Mouse (Mus musculus) kidney, embryonic 14.5 days (tissue): ENCODE results near the gene B3gnt4. TPM values are rescaled to one million over a fixed set of nuclear protein-coding genes. Genes with fewer than 3 reads are reported as not detected.
"Not testable (repeated sequence)": the region's sequence is repeated elsewhere in the genome, so short reads cannot be mapped to it uniquely, and the experiment has no call there.

Experiments
- ATAC-seq: fragments of 200-750 bp; cut with Nextera tagmentation; 2 replicates; pipeline ENCODE4 v1.8.0; 2017; ENCODE audit warnings: moderate number of reproducible peaks, mild to moderate bottlenecking, moderate TSS enrichment, moderate library complexity; ENCODE audit not compliant: low FRiP score, low TSS enrichment
- H3K27ac ChIP-seq: fragments of 300-500 bp; sonication (generic); 2 replicates; pipeline ENCODE4 v1.5.1; 2014; ENCODE audit warnings: low read depth, mild to moderate bottlenecking, low read length, moderate library complexity, mixed read lengths
- H3K27me3 ChIP-seq: fragments of 300-500 bp; sonication (generic); 2 replicates; pipeline ENCODE4 v1.6.1; 2014; ENCODE audit warnings: mild to moderate bottlenecking, low read length; ENCODE audit not compliant: control insufficient read depth, insufficient read depth
- H3K36me3 ChIP-seq: fragments of 300-500 bp; sonication (generic); 2 replicates; pipeline ENCODE4 v1.6.1; 2014; ENCODE audit warnings: low read length, mixed read lengths; ENCODE audit not compliant: control insufficient read depth, insufficient read depth
- H3K4me1 ChIP-seq: fragments of 300-500 bp; sonication (generic); 2 replicates; pipeline ENCODE4 v1.6.1; 2014; ENCODE audit warnings: low read length, mixed read lengths; ENCODE audit not compliant: control insufficient read depth, insufficient read depth
- H3K4me2 ChIP-seq: fragments of 300-500 bp; sonication (generic); replicated peaks from 2 replicates; pipeline ENCODE4 v1.6.1; 2014; ENCODE audit warnings: low read depth, mild to moderate bottlenecking, low read length
- H3K4me3 ChIP-seq: fragments of 300-500 bp; sonication (generic); 2 replicates; pipeline ENCODE4 v1.5.1; 2014; ENCODE audit warnings: mild to moderate bottlenecking, low read length
- H3K9ac ChIP-seq: fragments of 300-500 bp; sonication (generic); 2 replicates; pipeline ENCODE4 v1.6.1; 2014; ENCODE audit warnings: low read depth, mild to moderate bottlenecking, low read length, moderate library complexity
- H3K9me3 ChIP-seq: fragments of 300-500 bp; sonication (generic); 2 replicates; pipeline ENCODE4 v1.6.1; 2016; ENCODE audit warnings: low read length; ENCODE audit not compliant: control insufficient read depth
- WGBS: fragments of 180-500 bp; shearing (Covaris S2); extraction: QIAGEN DNeasy Blood & Tissue Kit; methylation state at CpG from one replicate; pipeline ENCODE4 v1.1.7; 2014; 5-methylcytosine and 5-hydroxymethylcytosine counted together
- polyA plus RNA-seq: library from polyadenylated mRNA; unstranded; fragments of >200 nt; fragmentation: Nextera tagmentation; extraction: Ambion mirVana; gene quantifications from 2 replicates; pipeline ENCODE4 v1.2.1, GENCODE M21; 2014

B3gnt4 gene
- polyA plus RNA-seq, 1 experiment from 2014 or later: 1.0 TPM

GRCm38 (mm10) chr5:123499717-123500116, 10.5 kb upstream of the B3gnt4 start:
- H3K9ac ChIP-seq: no peak overlapping the region
- WGBS: 49% methylated on average over 4 of the region's 4 CpGs

DNA sequence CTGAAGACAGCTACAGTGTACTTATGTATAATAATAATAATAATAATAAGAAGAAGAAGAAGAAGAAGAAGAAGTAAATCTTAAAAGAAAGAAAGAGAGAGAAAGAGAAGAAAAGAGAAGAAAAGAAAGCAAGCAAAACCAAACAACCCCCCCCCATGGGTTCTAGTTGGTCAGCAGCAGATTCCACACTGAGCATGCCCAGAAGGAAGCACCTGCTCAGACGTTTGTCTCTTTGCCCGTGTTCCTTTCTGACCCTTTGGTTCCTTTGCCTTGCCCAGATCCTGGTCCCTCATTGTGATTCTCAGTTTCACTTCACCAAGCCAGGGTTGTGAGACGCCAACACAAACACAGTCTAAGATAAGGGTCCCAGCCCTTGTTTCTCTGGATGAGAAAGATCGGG, 8.3 kb upstream of the B3gnt4 start:
- no peaks in the 10 kb centered on the region for H3K36me3 ChIP-seq
- H3K27me3 ChIP-seq: peaks cover 5% of the 10 kb centered on the region; the same call in 1 of the 2 replicates
- no peak overlapping the region for H3K27ac ChIP-seq
- no peak for ATAC-seq
- no peak overlapping the region for H3K9ac ChIP-seq
- no peak overlapping the region for H3K4me3 ChIP-seq
- no peak overlapping the region for H3K4me2 ChIP-seq
- WGBS: 85% methylated on average over 4 of the region's 4 CpGs
- H3K9me3 ChIP-seq: no peaks in the 10 kb centered on the region
- H3K4me1 ChIP-seq: no peaks in the 10 kb centered on the region

More at GRCm38 (mm10) chr5:123499717-123500116, 10.5 kb upstream of the B3gnt4 start:
- no peaks in the 10 kb centered on the region for H3K4me1 ChIP-seq
- no peaks in the 10 kb centered on the region for H3K36me3 ChIP-seq
- no peak overlapping the region for H3K4me2 ChIP-seq
- no peak for ATAC-seq
- no peak overlapping the region for H3K27ac ChIP-seq
- no peak overlapping the region for H3K4me3 ChIP-seq
- H3K27me3 ChIP-seq: peaks cover 3% of the 10 kb centered on the region; the same call in 1 of the 2 replicates
- H3K9me3 ChIP-seq: no peaks in the 10 kb centered on the region

- no peaks in the 10 kb centered on the region for H3K9me3 ChIP-seq
- H3K36me3 ChIP-seq: no peaks in the 10 kb centered on the region; the same call in 1 of the 2 replicates
- H3K27me3 ChIP-seq: peaks cover 16% of the 10 kb centered on the region
- no peak overlapping the region for H3K27ac ChIP-seq
- peak overlapping the region; percentile 58; the same call in 1 of the 2 replicates for H3K9ac ChIP-seq
- peak; percentile 94 for ATAC-seq
- WGBS: under 1% methylated on average over 58 of the region's 59 CpGs
- H3K4me1 ChIP-seq: no peaks in the 10 kb centered on the region
- peak overlapping the region; percentile 89 for H3K4me2 ChIP-seq
- peak overlapping the region; percentile 61 for H3K4me3 ChIP-seq
Measured at GRCm38 (mm10) chr5:123507936-123508723, 2.1 kb upstream of the B3gnt4 start.

DNA sequence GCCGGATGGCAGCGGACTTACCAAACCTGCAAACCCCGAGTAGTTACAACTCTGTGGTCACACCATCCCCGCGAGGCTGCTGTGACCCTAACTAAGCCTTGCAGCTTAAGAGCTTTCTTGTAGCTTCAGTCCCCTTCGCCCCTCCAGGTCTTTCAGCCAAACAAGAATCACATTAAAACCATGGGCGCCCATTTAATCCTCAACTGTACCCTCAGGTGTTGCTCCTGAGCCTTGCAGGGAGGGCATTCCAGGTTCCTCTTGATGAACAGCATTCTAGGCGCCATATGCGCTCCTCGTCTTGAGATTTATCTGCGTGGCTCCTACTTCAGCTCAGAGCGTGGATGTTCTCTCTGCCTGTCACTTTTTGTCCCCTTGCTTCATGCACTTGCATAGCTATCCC, 1.3 kb upstream of the B3gnt4 start:
- ATAC-seq: no peak
- peaks cover 14% of the 10 kb centered on the region for H3K27me3 ChIP-seq
- H3K9ac ChIP-seq: peak overlapping the region; percentile 58; the same call in 1 of the 2 replicates
- no peaks in the 10 kb centered on the region for H3K9me3 ChIP-seq
- WGBS: 8% methylated on average over 12 of the region's 12 CpGs
- no peaks in the 10 kb centered on the region for H3K4me1 ChIP-seq
- peak overlapping the region; percentile 61 for H3K4me3 ChIP-seq
- H3K4me2 ChIP-seq: peak overlapping the region; percentile 89
- H3K27ac ChIP-seq: no peak overlapping the region
- peaks cover 2% of the 10 kb centered on the region; the same call in 1 of the 2 replicates for H3K36me3 ChIP-seq

- Histone ChIP-seq H3K27me3 (peaks cover 13% of the 10 kb centered on the region), H3K36me3 (peaks cover 17% of the 10 kb centered on the region)
- not testable (repeated sequence) for H3K4me1 ChIP-seq, ATAC-seq, H3K27ac ChIP-seq, H3K4me2 ChIP-seq, H3K4me3 ChIP-seq, H3K9ac ChIP-seq, H3K9me3 ChIP-seq
- WGBS: 87% methylated on average over 3 of the region's 3 CpGs
Measured at GRCm38 (mm10) chr5:123511426-123511825, 1.2 kb downstream of the B3gnt4 start.

DNA sequence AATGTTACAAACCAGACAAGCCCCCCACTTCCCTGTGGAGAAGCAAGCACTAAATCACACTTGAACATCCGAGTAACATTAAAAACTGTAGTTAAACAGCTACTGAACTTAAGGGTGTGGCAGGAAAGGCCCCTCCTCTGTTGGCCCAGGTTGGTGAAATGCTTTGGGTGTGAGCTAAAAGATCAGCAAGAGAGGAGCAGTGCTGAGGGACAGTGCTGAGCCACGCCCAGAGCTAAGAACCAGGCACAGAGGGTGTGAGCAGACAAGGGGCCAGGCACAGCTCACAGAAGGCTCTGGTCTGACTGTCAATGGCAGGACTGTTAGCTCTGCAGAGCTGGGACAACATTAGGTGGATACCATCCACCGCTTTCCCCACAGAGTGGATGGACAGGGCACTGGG, 1.8 kb downstream of the B3gnt4 start:
- H3K27ac ChIP-seq: no peak overlapping the region

DNA sequence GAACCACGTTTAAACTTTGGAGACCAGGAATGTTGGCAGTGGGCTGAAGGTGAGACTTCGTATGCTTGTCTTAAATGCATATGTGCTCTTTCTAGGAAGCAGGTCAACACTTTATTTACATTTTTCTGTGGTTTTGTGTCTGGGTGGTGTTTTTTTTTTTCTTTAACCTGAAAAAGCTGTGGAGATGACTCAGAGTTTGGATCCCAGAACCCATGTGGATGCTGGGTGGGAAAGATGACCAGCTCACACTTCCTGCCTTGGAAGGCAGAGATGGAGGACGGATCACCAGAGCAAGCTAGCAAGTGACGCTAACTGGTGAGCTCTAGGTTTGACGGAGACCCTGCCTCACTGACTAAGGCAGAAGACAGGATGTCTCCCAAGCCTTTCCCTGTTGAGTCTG, 4.6 kb downstream of the B3gnt4 start:
- no peak overlapping the region for H3K9ac ChIP-seq
- H3K4me2 ChIP-seq: no peak overlapping the region
- no peak overlapping the region for H3K27ac ChIP-seq
- H3K4me3 ChIP-seq: no peak overlapping the region
- H3K27me3 ChIP-seq: no peaks in the 10 kb centered on the region; the same call in 1 of the 2 replicates
- no peaks in the 10 kb centered on the region for H3K9me3 ChIP-seq
- WGBS: 90% methylated on average over 5 of the region's 5 CpGs
- peaks cover 36% of the 10 kb centered on the region for H3K36me3 ChIP-seq
- H3K4me1 ChIP-seq: no peaks in the 10 kb centered on the region
- ATAC-seq: no peak

More for the DNA sequence above, 1.8 kb downstream of the B3gnt4 start:
- H3K27me3 ChIP-seq: peaks cover 9% of the 10 kb centered on the region
- no peak overlapping the region for H3K9ac ChIP-seq
- no peaks in the 10 kb centered on the region for H3K9me3 ChIP-seq
- WGBS: 71% methylated on average over 3 of the region's 3 CpGs
- H3K36me3 ChIP-seq: peaks cover 21% of the 10 kb centered on the region
- no peak overlapping the region for H3K4me2 ChIP-seq
- no peaks in the 10 kb centered on the region for H3K4me1 ChIP-seq
- no peak overlapping the region for H3K4me3 ChIP-seq
- ATAC-seq: no peak

DNA sequence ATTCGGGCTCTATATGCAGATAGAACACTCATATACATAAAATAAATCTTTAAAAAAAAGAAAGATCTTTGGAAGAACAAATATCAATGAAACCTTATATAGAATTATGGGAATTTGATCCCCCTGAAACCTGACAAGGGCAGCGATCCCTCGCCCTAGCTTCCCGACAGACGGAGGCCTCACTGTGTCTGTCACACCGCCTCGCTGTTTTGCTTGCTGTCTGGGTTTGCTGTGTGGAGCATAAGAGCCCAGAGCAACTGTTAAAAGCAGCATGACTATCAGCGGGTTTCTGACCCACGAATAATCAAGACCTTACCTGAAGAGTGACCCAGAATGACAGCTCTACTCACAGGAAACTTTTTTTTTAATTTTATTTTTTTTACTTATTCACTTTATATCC, 10.4 kb downstream of the B3gnt4 start:
- ATAC-seq: no peak
- no peak overlapping the region for H3K9ac ChIP-seq
- WGBS: 74% methylated on average over 9 of the region's 9 CpGs
- no peak overlapping the region for H3K27ac ChIP-seq
- no peak overlapping the region for H3K4me3 ChIP-seq
- H3K4me1 ChIP-seq: peaks cover 4% of the 10 kb centered on the region; the same call in 1 of the 2 replicates
- no peaks in the 10 kb centered on the region for H3K27me3 ChIP-seq
- peaks cover 27% of the 10 kb centered on the region for H3K36me3 ChIP-seq
- H3K4me2 ChIP-seq: no peak overlapping the region
- no peaks in the 10 kb centered on the region for H3K9me3 ChIP-seq

GRCm38 (mm10) chr5:123521621-123522020, 11.4 kb downstream of the B3gnt4 start:
- H3K36me3 ChIP-seq: peaks cover 18% of the 10 kb centered on the region
- H3K27me3 ChIP-seq: no peaks in the 10 kb centered on the region
- no peak for ATAC-seq
- no peak overlapping the region for H3K27ac ChIP-seq
- peaks cover 4% of the 10 kb centered on the region; the same call in 1 of the 2 replicates for H3K4me1 ChIP-seq
- no peaks in the 10 kb centered on the region for H3K9me3 ChIP-seq
- H3K4me2 ChIP-seq: no peak overlapping the region
- no peak overlapping the region for H3K4me3 ChIP-seq
- WGBS: 95% methylated on average over 1 of the region's 1 CpGs
- no peak overlapping the region for H3K9ac ChIP-seq
